Mouse (Mus musculus): ENCODE measurements around the gene Mid1.
"Not testable (repeated sequence)": the region's sequence is repeated elsewhere in the genome, so short reads cannot be mapped to it uniquely, and the experiment has no call there.

Gene Mid1

GRCm38 (mm10) chrX:169883536-169884272 lies 198.7 kb downstream of the Mid1 start:
- no peak for DNase-seq (ENCODE audit: low spot score)

GRCm38 (mm10) chrX:169890541-169890940 lies 205.5 kb downstream of the Mid1 start:
- no peak for DNase-seq (ENCODE audit: low spot score)

- DNase-seq (ENCODE audit: low spot score), result no peak
These were observed 207.1 kb downstream of the Mid1 start for GRCm38 (mm10) chrX:169892100-169892499.

GRCm38 (mm10) chrX:169892631-169893030 lies 207.6 kb downstream of the Mid1 start:
- DNase-seq (ENCODE audit: low spot score), result no peak

- DNase-seq (ENCODE audit: low spot score), result no peak
These were observed 214.4 kb downstream of the Mid1 start for GRCm38 (mm10) chrX:169899227-169899950.

GRCm38 (mm10) chrX:169902860-169903259 lies 217.9 kb downstream of the Mid1 start:
- no peak for DNase-seq (ENCODE audit: low spot score)

GRCm38 (mm10) chrX:169903656-169904055 lies 218.7 kb downstream of the Mid1 start:
- DNase-seq (ENCODE audit: low spot score), result no peak

GRCm38 (mm10) chrX:169906054-169906508 lies 221.1 kb downstream of the Mid1 start:
- no peak for DNase-seq (ENCODE audit: low spot score)

- DNase-seq (ENCODE audit: low spot score), result no peak
These were observed 224.9 kb downstream of the Mid1 start for GRCm38 (mm10) chrX:169909898-169910297.

GRCm38 (mm10) chrX:169915738-169916137 lies 230.7 kb downstream of the Mid1 start:
- DNase-seq (ENCODE audit: low spot score), result no peak

- no peak for DNase-seq (ENCODE audit: low spot score)
These were observed 237.5 kb downstream of the Mid1 start for GRCm38 (mm10) chrX:169922541-169922940.

GRCm38 (mm10) chrX:169923417-169923816 lies 238.4 kb downstream of the Mid1 start:
- no peak for DNase-seq (ENCODE audit: low spot score)

- no peak for DNase-seq (ENCODE audit: low spot score)
These were observed 240.6 kb downstream of the Mid1 start for GRCm38 (mm10) chrX:169925600-169925999.

GRCm38 (mm10) chrX:169927110-169927817 lies 242.3 kb downstream of the Mid1 start:
- no peak for DNase-seq (ENCODE audit: low spot score)

- no peak for DNase-seq (ENCODE audit: low spot score)
These were observed 245.9 kb downstream of the Mid1 start for GRCm38 (mm10) chrX:169930868-169931267.

GRCm38 (mm10) chrX:169933228-169933627 lies 248.2 kb downstream of the Mid1 start:
- no peak for DNase-seq (ENCODE audit: low spot score)

GRCm38 (mm10) chrX:169937119-169937719 lies 252.2 kb downstream of the Mid1 start:
- DNase-seq (ENCODE audit: low spot score), result no peak

- DNase-seq (ENCODE audit: low spot score), result no peak
These were observed 255.5 kb downstream of the Mid1 start for GRCm38 (mm10) chrX:169940531-169940930.

- no peak for DNase-seq (ENCODE audit: low spot score)
These were observed 265.6 kb downstream of the Mid1 start for GRCm38 (mm10) chrX:169950596-169950995.

- DNase-seq (ENCODE audit: low spot score), result no peak
These were observed 284.3 kb downstream of the Mid1 start for GRCm38 (mm10) chrX:169969337-169969736.

- DNase-seq (ENCODE audit: low spot score), result not testable (repeated sequence)
These were observed 284.8 kb downstream of the Mid1 start for GRCm38 (mm10) chrX:169969765-169970164.

- not testable (repeated sequence) for DNase-seq (ENCODE audit: low spot score)
These were observed 285.5 kb downstream of the Mid1 start for GRCm38 (mm10) chrX:169970546-169970945.
